Mouse (Mus musculus): ENCODE results near the gene Fign.

- TF ChIP-seq CTCF (IDR thresholded peaks at IDR 0.05; ENCODE audit: insufficient read depth, low read length): no peak
- no peak for TF ChIP-seq POLR2A (IDR thresholded peaks at IDR 0.05; ENCODE audit: borderline replicate concordance, extremely low read depth, low read depth, low read length)
Observed at GRCm38 (mm10) chr2:64077846-64078245, 20.0 kb downstream of the Fign start.
